Mouse (Mus musculus): Measurements from ENCODE around the gene Barx1.

Barx1 gene

GRCm38 (mm10) chr13:48659254-48660220, 3.3 kb upstream of the Barx1 start:
- no peak for DNase-seq (ENCODE audit: extremely low read depth, low read depth, low spot score)

GRCm38 (mm10) chr13:48660221-48660734, 2.5 kb upstream of the Barx1 start:
- DNase-seq (ENCODE audit: extremely low read depth, low read depth, low spot score) = no peak

GRCm38 (mm10) chr13:48660741-48661140, 2.1 kb upstream of the Barx1 start:
- no peak for DNase-seq (ENCODE audit: extremely low read depth, low read depth, low spot score)

GRCm38 (mm10) chr13:48661561-48661960, 1.2 kb upstream of the Barx1 start:
- DNase-seq (ENCODE audit: extremely low read depth, low read depth, low spot score) = no peak

GRCm38 (mm10) chr13:48663211-48663987, 601 bp downstream of the Barx1 start:
- DNase-seq (ENCODE audit: extremely low read depth, low read depth, low spot score) = no peak

GRCm38 (mm10) chr13:48663988-48664339, 1.2 kb downstream of the Barx1 start:
- no peak for DNase-seq (ENCODE audit: extremely low read depth, low read depth, low spot score)

- no peak for DNase-seq (ENCODE audit: extremely low read depth, low read depth, low spot score)
Observed at GRCm38 (mm10) chr13:48664916-48665655, 2.3 kb downstream of the Barx1 start.

- DNase-seq (ENCODE audit: extremely low read depth, low read depth, low spot score) = no peak
Observed at GRCm38 (mm10) chr13:48665656-48666597, 3.1 kb downstream of the Barx1 start.

GRCm38 (mm10) chr13:48667461-48667860, 4.7 kb downstream of the Barx1 start:
- no peak for DNase-seq (ENCODE audit: extremely low read depth, low read depth, low spot score)

- DNase-seq (ENCODE audit: extremely low read depth, low read depth, low spot score) = no peak
Observed at GRCm38 (mm10) chr13:48668091-48668975, 5.5 kb downstream of the Barx1 start.

GRCm38 (mm10) chr13:48668976-48669534, 6.3 kb downstream of the Barx1 start:
- DNase-seq (ENCODE audit: extremely low read depth, low read depth, low spot score) = no peak

- DNase-seq (ENCODE audit: extremely low read depth, low read depth, low spot score) = no peak
Observed at GRCm38 (mm10) chr13:48672312-48672840, 9.6 kb downstream of the Barx1 start.

GRCm38 (mm10) chr13:48674609-48675008, 11.8 kb downstream of the Barx1 start:
- no peak for DNase-seq (ENCODE audit: extremely low read depth, low read depth, low spot score)

GRCm38 (mm10) chr13:48679351-48679750, 16.6 kb downstream of the Barx1 start:
- no peak for DNase-seq (ENCODE audit: extremely low read depth, low read depth, low spot score)

GRCm38 (mm10) chr13:48686666-48687065, 23.9 kb downstream of the Barx1 start:
- no peak for DNase-seq (ENCODE audit: extremely low read depth, low read depth, low spot score)

GRCm38 (mm10) chr13:48691991-48692390, 29.2 kb downstream of the Barx1 start:
- no peak for DNase-seq (ENCODE audit: extremely low read depth, low read depth, low spot score)

GRCm38 (mm10) chr13:48694090-48695064, 31.6 kb downstream of the Barx1 start:
- no peak for DNase-seq (ENCODE audit: extremely low read depth, low read depth, low spot score)

Data from fat pad, adult 2 months (tissue).